Mouse (Mus musculus): ENCODE measurements around the gene 1700015G11Rik. TPM values are rescaled to one million over a fixed set of nuclear protein-coding genes. Genes with fewer than 3 reads are reported as not detected.
A peak's percentile ranks its signal among the peaks of the same experiment; 100 is the strongest.

The 1700015G11Rik gene
- total and polyA plus RNA-seq, 3 experiments: not detected

DNA sequence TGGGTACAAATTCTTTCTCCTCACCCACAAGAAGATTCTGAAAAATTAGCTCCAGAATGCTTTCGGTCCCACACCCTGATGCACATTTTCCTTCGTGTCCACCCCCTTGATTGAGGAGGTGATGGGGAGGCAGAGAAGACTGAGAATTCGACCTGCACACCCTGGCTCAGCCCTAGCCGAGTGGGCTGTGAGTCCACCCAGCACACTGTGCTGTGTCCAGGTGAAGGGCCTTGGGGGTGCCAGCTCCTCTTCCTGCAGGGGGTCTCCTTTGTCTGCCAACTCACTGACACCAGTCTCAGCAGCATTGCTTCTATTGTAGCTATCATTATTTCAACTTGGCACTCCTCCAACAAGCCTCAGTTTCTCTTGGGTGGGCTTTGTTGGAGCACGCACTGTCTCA lies 42.4 kb downstream of the 1700015G11Rik start:
- H3K36me3 ChIP-seq (replicated peaks): no peaks in the 10 kb centered on the region
- H3K4me3 ChIP-seq (ENCODE audit: low read depth, low read length): no peak overlapping the region
- no peaks in the 10 kb centered on the region for H3K4me1 ChIP-seq (ENCODE audit: insufficient read depth, low read depth, low read length)
- no peaks in the 10 kb centered on the region for H3K9me3 ChIP-seq (replicated peaks)
- no peak for TF ChIP-seq CTCF (IDR thresholded peaks at IDR 0.05; ENCODE audit: low read depth, low read length)
- no peak for TF ChIP-seq POLR2AphosphoS5 (IDR thresholded peaks at IDR 0.05; ENCODE audit: insufficient replicate concordance, low read depth, low read length)
- DNase-seq (ENCODE audit: low spot score): no peak
- no peak for ATAC-seq (ENCODE audit: extremely low read depth, insufficient number of reproducible peaks, low FRiP score, poor library complexity, severe bottlenecking)
- H3K27me3 ChIP-seq (ENCODE audit: insufficient read depth, low read length): peaks cover 2% of the 10 kb centered on the region; the same call in 1 of the 2 replicates

DNA sequence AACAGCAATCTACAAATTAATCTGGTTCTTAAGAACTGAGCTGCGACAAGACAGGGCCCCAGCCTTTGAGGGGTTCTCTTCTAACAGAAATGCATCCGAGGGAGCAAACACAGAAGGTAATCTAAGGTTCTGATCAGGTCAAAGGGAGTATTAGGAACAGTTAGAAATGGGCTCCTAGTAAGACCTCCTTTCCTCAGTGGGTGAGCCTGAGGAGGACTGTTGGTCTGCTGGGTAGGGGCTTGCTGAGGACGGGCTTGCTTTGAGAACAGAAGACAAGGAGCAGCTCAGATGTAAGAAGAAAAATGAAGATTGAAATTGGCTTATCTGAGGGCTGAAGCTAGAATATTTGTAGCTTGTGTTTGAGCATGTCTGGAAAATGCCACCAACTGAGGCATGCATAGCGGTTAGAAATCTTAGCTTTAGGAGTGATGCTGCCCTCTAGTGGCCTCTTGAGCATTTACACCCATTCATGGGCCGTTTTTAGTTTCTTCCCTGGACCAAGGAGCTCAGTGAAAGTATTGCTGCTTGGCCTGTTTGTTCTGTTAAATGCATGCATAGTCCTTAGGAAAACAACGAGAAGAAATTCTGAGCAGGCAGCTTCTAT lies 43.2 kb downstream of the 1700015G11Rik start:
- no peak; the same call in 1 of the 2 replicates for ATAC-seq (ENCODE audit: extremely low read depth, insufficient number of reproducible peaks, low FRiP score, poor library complexity, severe bottlenecking)
- Histone ChIP-seq H3K27me3 (ENCODE audit: insufficient read depth, low read length) (peaks cover 2% of the 10 kb centered on the region; the same call in 1 of the 2 replicates), H3K4me3 (ENCODE audit: low read depth, low read length) (no peak overlapping the region), H3K9me3 (replicated peaks) (no peaks in the 10 kb centered on the region), H3K36me3 (replicated peaks) (no peaks in the 10 kb centered on the region), H3K4me1 (ENCODE audit: insufficient read depth, low read depth, low read length) (no peaks in the 10 kb centered on the region)
- DNase-seq (ENCODE audit: low spot score): peak; percentile 18
- peak; percentile 74 for TF ChIP-seq CTCF (IDR thresholded peaks at IDR 0.05; ENCODE audit: low read depth, low read length)
- TF ChIP-seq GATA2 (IDR thresholded peaks at IDR 0.05; ENCODE audit: borderline replicate concordance, low read depth, low read length): no peak

DNA sequence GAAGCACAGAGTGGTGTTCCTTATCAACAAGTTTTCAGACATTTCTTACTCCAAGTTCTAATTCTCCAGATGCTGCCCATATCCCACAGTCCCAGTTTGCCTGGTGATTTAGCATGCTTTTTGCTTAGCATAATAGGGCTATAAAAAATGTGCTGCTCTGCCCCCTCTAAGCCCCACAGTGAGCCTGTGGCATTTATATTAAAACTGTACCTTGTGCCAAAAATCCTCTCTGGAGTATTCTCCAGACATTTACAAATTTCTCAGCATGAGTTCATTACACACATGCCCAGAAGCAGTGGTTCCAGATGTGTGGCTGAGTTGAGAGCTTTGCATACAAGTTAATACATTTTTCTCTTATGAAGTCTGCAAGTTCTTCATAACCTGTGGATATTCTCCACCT lies 46.1 kb downstream of the 1700015G11Rik start:
- ATAC-seq (ENCODE audit: extremely low read depth, insufficient number of reproducible peaks, low FRiP score, poor library complexity, severe bottlenecking) (no peak), DNase-seq (ENCODE audit: low spot score) (no peak)
- Histone ChIP-seq H3K4me1 (ENCODE audit: insufficient read depth, low read depth, low read length) (no peaks in the 10 kb centered on the region), H3K36me3 (replicated peaks) (no peaks in the 10 kb centered on the region), H3K27me3 (ENCODE audit: insufficient read depth, low read length) (peaks cover 2% of the 10 kb centered on the region; the same call in 1 of the 2 replicates), H3K4me3 (ENCODE audit: low read depth, low read length) (no peak overlapping the region), H3K9me3 (replicated peaks) (no peaks in the 10 kb centered on the region)
- TF ChIP-seq CTCF (IDR thresholded peaks at IDR 0.05; ENCODE audit: low read depth, low read length): no peak
- TF ChIP-seq GATA2 (IDR thresholded peaks at IDR 0.05; ENCODE audit: borderline replicate concordance, low read depth, low read length): no peak
- TF ChIP-seq GATA1 (IDR thresholded peaks at IDR 0.05; ENCODE audit: borderline replicate concordance, low read length): no peak
- TF ChIP-seq POLR2AphosphoS5 (IDR thresholded peaks at IDR 0.05; ENCODE audit: insufficient replicate concordance, low read depth, low read length): no peak
- TF ChIP-seq TAL1 (conservative IDR thresholded peaks at IDR 0.05; ENCODE audit: low read depth, low read length): no peak

DNA sequence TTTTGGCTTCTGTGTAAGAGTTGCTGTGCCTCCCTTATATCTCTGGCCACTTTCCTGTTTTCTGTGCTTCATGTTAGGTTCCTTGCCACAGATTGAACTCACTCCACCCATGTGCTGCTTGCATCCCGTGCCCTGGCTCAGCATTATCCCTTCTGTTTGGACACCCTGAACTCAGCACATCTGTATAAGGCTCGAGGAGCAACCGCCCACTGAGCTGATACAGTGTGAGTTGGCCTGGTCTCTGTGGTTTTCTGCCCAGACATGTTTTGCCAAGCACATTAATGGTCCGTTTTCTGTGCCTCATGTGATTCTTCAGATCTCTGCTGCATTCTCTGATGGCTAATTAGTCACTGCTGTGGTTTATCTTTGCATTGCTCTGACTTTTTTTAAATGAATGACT lies 47.9 kb downstream of the 1700015G11Rik start:
- Histone ChIP-seq H3K36me3 (replicated peaks) (no peaks in the 10 kb centered on the region), H3K4me3 (ENCODE audit: low read depth, low read length) (no peak overlapping the region), H3K4me1 (ENCODE audit: insufficient read depth, low read depth, low read length) (no peaks in the 10 kb centered on the region), H3K9me3 (replicated peaks) (no peaks in the 10 kb centered on the region), H3K27me3 (ENCODE audit: insufficient read depth, low read length) (peaks cover 2% of the 10 kb centered on the region; the same call in 1 of the 2 replicates)
- TF ChIP-seq POLR2AphosphoS5 (IDR thresholded peaks at IDR 0.05; ENCODE audit: insufficient replicate concordance, low read depth, low read length) (no peak), GATA2 (IDR thresholded peaks at IDR 0.05; ENCODE audit: borderline replicate concordance, low read depth, low read length) (no peak), GATA1 (IDR thresholded peaks at IDR 0.05; ENCODE audit: borderline replicate concordance, low read length) (no peak), TAL1 (conservative IDR thresholded peaks at IDR 0.05; ENCODE audit: low read depth, low read length) (no peak), CTCF (IDR thresholded peaks at IDR 0.05; ENCODE audit: low read depth, low read length) (no peak)
- ATAC-seq (ENCODE audit: extremely low read depth, insufficient number of reproducible peaks, low FRiP score, poor library complexity, severe bottlenecking) (no peak), DNase-seq (ENCODE audit: low spot score) (no peak)

DNA sequence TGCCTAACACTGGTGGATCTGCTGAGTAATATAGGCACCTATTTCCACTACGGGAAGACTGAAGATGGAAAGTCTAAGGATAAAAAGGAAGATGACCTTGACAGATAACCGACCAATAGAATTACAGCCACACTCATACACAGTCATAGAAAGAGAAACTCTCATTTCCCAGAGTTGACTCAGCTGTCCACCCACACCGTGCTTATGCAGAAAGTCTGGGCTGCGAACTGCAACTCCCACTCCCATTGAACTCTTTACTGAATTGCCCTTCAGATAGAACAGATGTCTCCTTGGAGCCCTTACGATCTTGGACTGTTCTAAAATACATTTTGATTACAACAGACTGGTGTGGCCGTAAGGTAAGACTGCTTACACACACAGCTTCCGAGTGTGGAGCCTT lies 50.8 kb downstream of the 1700015G11Rik start:
- ATAC-seq (ENCODE audit: extremely low read depth, insufficient number of reproducible peaks, low FRiP score, poor library complexity, severe bottlenecking) (no peak), DNase-seq (ENCODE audit: low spot score) (no peak)
- no peaks in the 10 kb centered on the region for H3K4me1 ChIP-seq (ENCODE audit: insufficient read depth, low read depth, low read length)
- no peaks in the 10 kb centered on the region for H3K27me3 ChIP-seq (ENCODE audit: insufficient read depth, low read length)
- no peak overlapping the region for H3K4me3 ChIP-seq (ENCODE audit: low read depth, low read length)
- no peaks in the 10 kb centered on the region for H3K36me3 ChIP-seq (replicated peaks)
- no peaks in the 10 kb centered on the region for H3K9me3 ChIP-seq (replicated peaks)
- TF ChIP-seq GATA1 (IDR thresholded peaks at IDR 0.05; ENCODE audit: borderline replicate concordance, low read length) (no peak), CTCF (IDR thresholded peaks at IDR 0.05; ENCODE audit: low read depth, low read length) (no peak), TAL1 (conservative IDR thresholded peaks at IDR 0.05; ENCODE audit: low read depth, low read length) (no peak), GATA2 (IDR thresholded peaks at IDR 0.05; ENCODE audit: borderline replicate concordance, low read depth, low read length) (no peak)

DNA sequence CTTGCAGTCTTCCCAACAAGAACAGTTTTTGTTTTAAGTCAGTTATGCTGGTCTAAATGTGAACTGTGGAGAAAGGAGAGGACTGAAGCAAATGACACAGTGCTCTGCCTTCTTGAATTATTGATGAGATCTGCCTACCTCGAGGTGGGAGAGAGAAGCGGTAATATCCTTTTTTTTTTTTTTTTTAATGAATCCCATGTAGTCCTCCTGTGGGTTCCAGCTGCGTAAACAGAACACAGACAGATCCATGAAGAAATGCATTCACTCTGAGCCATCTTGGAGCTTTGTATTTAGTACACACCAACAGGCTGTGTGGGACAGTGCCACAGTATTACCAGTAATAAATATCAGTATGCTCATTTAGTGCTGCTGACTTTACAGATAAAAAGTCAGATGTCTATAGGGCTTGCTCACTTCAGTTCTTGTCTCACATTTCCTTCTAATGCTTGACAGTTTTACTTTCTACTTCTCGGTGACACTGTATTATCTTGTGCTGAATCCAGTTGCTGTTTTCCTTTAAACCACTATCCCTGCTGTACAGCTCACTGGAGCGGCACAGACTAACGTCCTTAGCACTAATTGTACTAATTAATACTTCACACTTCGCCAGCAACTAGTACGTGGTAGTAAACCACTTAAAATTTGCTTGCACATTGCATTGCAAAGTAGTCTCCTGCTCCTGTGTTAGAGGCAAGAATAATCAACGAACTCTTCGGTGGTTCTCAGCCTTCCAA lies 53.1 kb downstream of the 1700015G11Rik start:
- H3K4me3 ChIP-seq (ENCODE audit: low read depth, low read length): no peak overlapping the region
- H3K4me1 ChIP-seq (ENCODE audit: insufficient read depth, low read depth, low read length): no peaks in the 10 kb centered on the region
- ATAC-seq (ENCODE audit: extremely low read depth, insufficient number of reproducible peaks, low FRiP score, poor library complexity, severe bottlenecking) (no peak), DNase-seq (ENCODE audit: low spot score) (no peak)
- TF ChIP-seq GATA2 (IDR thresholded peaks at IDR 0.05; ENCODE audit: borderline replicate concordance, low read depth, low read length) (no peak), TAL1 (conservative IDR thresholded peaks at IDR 0.05; ENCODE audit: low read depth, low read length) (no peak), POLR2AphosphoS5 (IDR thresholded peaks at IDR 0.05; ENCODE audit: insufficient replicate concordance, low read depth, low read length) (no peak), GATA1 (IDR thresholded peaks at IDR 0.05; ENCODE audit: borderline replicate concordance, low read length) (no peak), CTCF (IDR thresholded peaks at IDR 0.05; ENCODE audit: low read depth, low read length) (no peak)
- no peaks in the 10 kb centered on the region for H3K9me3 ChIP-seq (replicated peaks)
- H3K27me3 ChIP-seq (ENCODE audit: insufficient read depth, low read length): no peaks in the 10 kb centered on the region
- no peaks in the 10 kb centered on the region for H3K36me3 ChIP-seq (replicated peaks)

Other genes with a start within 250 kb of the 1700015G11Rik start
- gene Gas2, start 153.7 kb downstream of the 1700015G11Rik start, total RNA-seq (2014; fragmentation: Nextera tagmentation): 17.1 and 20.1 TPM in 2 replicates
- 6.0 and 6.7 TPM in 2 replicates for gene Gas2, start 153.7 kb downstream of the 1700015G11Rik start, total RNA-seq (2017)
- 0.96 and 1.4 TPM in 2 replicates for gene Gas2, start 153.7 kb downstream of the 1700015G11Rik start, polyA plus RNA-seq (2012)
- gene Fancf, start 153.5 kb downstream of the 1700015G11Rik start, total RNA-seq (2014; fragmentation: Nextera tagmentation): 13.9 and 20.4 TPM in 2 replicates
- 18.3 and 24.3 TPM in 2 replicates for gene Fancf, start 153.5 kb downstream of the 1700015G11Rik start, total RNA-seq (2017)
- gene Fancf, start 153.5 kb downstream of the 1700015G11Rik start, polyA plus RNA-seq (2012): 12.6 and 13.9 TPM in 2 replicates
- 18.0 and 19.3 TPM in 2 replicates for gene Svip, start 9.7 kb downstream of the 1700015G11Rik start, total RNA-seq (2014; fragmentation: Nextera tagmentation)
- 6.4 and 6.7 TPM in 2 replicates for gene Svip, start 9.7 kb downstream of the 1700015G11Rik start, total RNA-seq (2017)
- gene Svip, start 9.7 kb downstream of the 1700015G11Rik start, polyA plus RNA-seq (2012): 23.8 and 26.9 TPM in 2 replicates

Measured in G1E (cell line).